Mouse (Mus musculus) G1E (cell line): ENCODE measurements around the gene Pum3.

ENCODE experiments used
- CTCF ChIP-seq: IDR thresholded peaks from 2 replicates; pipeline ENCODE4 v1.5.1; 2012; ENCODE audit warnings: low read depth, low read length, inconsistent platforms, mixed read lengths
- GATA1 ChIP-seq: IDR thresholded peaks from 2 replicates; pipeline ENCODE4 v1.6.1; 2012; ENCODE audit warnings: borderline replicate concordance, low read length, inconsistent platforms, mixed read lengths
- POLR2AphosphoS5 ChIP-seq: IDR thresholded peaks from 2 replicates; pipeline ENCODE4 v1.6.1; 2012; ENCODE audit warnings: low read depth, low read length, inconsistent platforms; ENCODE audit not compliant: insufficient replicate concordance
- TAL1 ChIP-seq: conservative IDR thresholded peaks from 2 replicates; pipeline ENCODE4 v1.6.1; 2012; ENCODE audit warnings: low read depth, low read length, inconsistent platforms, mixed read lengths

GRCm38 (mm10) chr19:27417375-27417774, 12.2 kb downstream of the Pum3 start:
- no peak for TF ChIP-seq CTCF
- TF ChIP-seq TAL1, result no peak
- TF ChIP-seq GATA1, result no peak
- TF ChIP-seq POLR2AphosphoS5, result no peak
